Mouse (Mus musculus) ES-Bruce4 (cell line): ENCODE data around the gene Snrnp70. TPM values are rescaled to one million over a fixed set of nuclear protein-coding genes. Genes with fewer than 3 reads are reported as not detected.
A peak's percentile ranks its signal among the peaks of the same experiment; 100 is the strongest.

Source experiments
- H3K27ac ChIP-seq: 2 replicates; pipeline ENCODE4 v1.5.1; 2012; ENCODE audit warnings: low read length, inconsistent platforms; ENCODE audit not compliant: insufficient read depth
- H3K27me3 ChIP-seq: 2 replicates; pipeline ENCODE4 v1.6.1; 2012; ENCODE audit warnings: mild to moderate bottlenecking, low read length, inconsistent platforms; ENCODE audit not compliant: control insufficient read depth, poor library complexity, insufficient read depth, severe bottlenecking
- H3K36me3 ChIP-seq: 2 replicates; pipeline ENCODE4 v1.6.1; 2012; ENCODE audit warnings: inconsistent platforms, mild to moderate bottlenecking, low read length, moderate library complexity; ENCODE audit not compliant: control insufficient read depth, poor library complexity, insufficient read depth, severe bottlenecking
- H3K4me1 ChIP-seq: one replicate; pipeline ENCODE4 v1.8.1; 2011; ENCODE audit warnings: low read length; ENCODE audit not compliant: control insufficient read depth, insufficient read depth
- H3K4me3 ChIP-seq: 2 replicates; pipeline ENCODE4 v1.5.1; 2011; ENCODE audit warnings: low read depth, mild to moderate bottlenecking, low read length
- H3K9ac ChIP-seq: 2 replicates; pipeline ENCODE4 v1.6.1; 2012; ENCODE audit warnings: low read depth, mild to moderate bottlenecking, inconsistent platforms; ENCODE audit not compliant: poor library complexity, severe bottlenecking
- H3K9me3 ChIP-seq: replicated peaks from 2 replicates; pipeline ENCODE4 v1.6.1; 2012; ENCODE audit warnings: mild to moderate bottlenecking, low read length, inconsistent platforms; ENCODE audit not compliant: control insufficient read depth, poor library complexity, insufficient read depth, severe bottlenecking
- CTCF ChIP-seq: IDR thresholded peaks from one replicate; pipeline ENCODE4 v1.8.1; 2011; ENCODE audit warnings: low read depth, low read length
- EP300 ChIP-seq: IDR thresholded peaks from 2 replicates; pipeline ENCODE4 v1.6.1; 2011; ENCODE audit warnings: low read depth, low read length; ENCODE audit not compliant: insufficient read depth
- POLR2A ChIP-seq: IDR thresholded peaks from one replicate; pipeline ENCODE4 v1.8.1; 2011; ENCODE audit warnings: low read length; ENCODE audit not compliant: insufficient read depth
- polyA plus RNA-seq: library from polyadenylated mRNA; stranded (reverse); fragments of >200 nt; gene quantifications from 2 replicates; pipeline ENCODE4 v1.2.4, GENCODE M21; 2011; ENCODE audit warnings: low read depth; ENCODE audit not compliant: missing spikeins, insufficient read depth, insufficient read length

Gene Snrnp70
- polyA plus RNA-seq, 1 experiment: 686 TPM

- H3K27me3 ChIP-seq: no peaks in the 10 kb centered on the region
- peaks cover 10% of the 10 kb centered on the region for H3K4me1 ChIP-seq
- H3K4me3 ChIP-seq: peak within 1 kb of the TSS; percentile 58
- H3K36me3 ChIP-seq: no peaks in the 10 kb centered on the region
- no peak for TF ChIP-seq CTCF
- no peak for TF ChIP-seq EP300
- TF ChIP-seq POLR2A: no peak
- H3K9me3 ChIP-seq: no peaks in the 10 kb centered on the region
- H3K9ac ChIP-seq: peak within 1 kb of the TSS; percentile 87
- peak within 1 kb of the TSS; percentile 29 for H3K27ac ChIP-seq
Observed at GRCm38 (mm10) chr7:45413113-45413863, 17.7 kb upstream of the Snrnp70 start, which contains the start of gene Ntf5. Ntf5 (plus strand) TSS chr7:45413695.

GRCm38 (mm10) chr7:45412421-45412820, 16.9 kb upstream of the Snrnp70 start:
- Histone ChIP-seq H3K36me3 (no peaks in the 10 kb centered on the region), H3K27me3 (no peaks in the 10 kb centered on the region), H3K27ac (no peak overlapping the region), H3K4me3 (no peak overlapping the region), H3K9me3 (no peaks in the 10 kb centered on the region), H3K9ac (peak overlapping the region; percentile 87; the same call in 1 of the 2 replicates), H3K4me1 (peaks cover 6% of the 10 kb centered on the region)
- TF ChIP-seq EP300 (no peak), POLR2A (no peak)

GRCm38 (mm10) chr7:45409497-45410163, 14.1 kb upstream of the Snrnp70 start:
- peaks cover 2% of the 10 kb centered on the region for H3K4me1 ChIP-seq
- H3K9ac ChIP-seq: no peak overlapping the region
- H3K27me3 ChIP-seq: no peaks in the 10 kb centered on the region
- no peak for TF ChIP-seq CTCF
- TF ChIP-seq POLR2A: no peak
- no peak for TF ChIP-seq EP300
- no peak overlapping the region for H3K4me3 ChIP-seq
- H3K36me3 ChIP-seq: no peaks in the 10 kb centered on the region
- no peaks in the 10 kb centered on the region for H3K9me3 ChIP-seq
- H3K27ac ChIP-seq: no peak overlapping the region

- Histone ChIP-seq H3K4me3 (no peak overlapping the region), H3K4me1 (peaks cover 2% of the 10 kb centered on the region), H3K27ac (no peak overlapping the region), H3K9me3 (no peaks in the 10 kb centered on the region), H3K36me3 (no peaks in the 10 kb centered on the region), H3K27me3 (no peaks in the 10 kb centered on the region), H3K9ac (no peak overlapping the region)
- no peak for TF ChIP-seq EP300
- TF ChIP-seq POLR2A: no peak
- no peak for TF ChIP-seq CTCF
Observed at GRCm38 (mm10) chr7:45408949-45409348, 13.4 kb upstream of the Snrnp70 start.

- no peak overlapping the region for H3K27ac ChIP-seq
- H3K9me3 ChIP-seq: no peaks in the 10 kb centered on the region
- TF ChIP-seq POLR2A (no peak), CTCF (no peak), EP300 (no peak)
- no peaks in the 10 kb centered on the region for H3K36me3 ChIP-seq
- peaks cover 2% of the 10 kb centered on the region for H3K4me1 ChIP-seq
- H3K9ac ChIP-seq: no peak overlapping the region
- no peak overlapping the region for H3K4me3 ChIP-seq
- no peaks in the 10 kb centered on the region for H3K27me3 ChIP-seq
Observed at GRCm38 (mm10) chr7:45408351-45408750, 12.8 kb upstream of the Snrnp70 start.

- H3K36me3 ChIP-seq: no peaks in the 10 kb centered on the region
- H3K9me3 ChIP-seq: no peaks in the 10 kb centered on the region
- peaks cover 2% of the 10 kb centered on the region for H3K4me1 ChIP-seq
- no peak overlapping the region for H3K9ac ChIP-seq
- no peaks in the 10 kb centered on the region for H3K27me3 ChIP-seq
- no peak overlapping the region for H3K27ac ChIP-seq
- TF ChIP-seq POLR2A (no peak), CTCF (no peak), EP300 (no peak)
- H3K4me3 ChIP-seq: no peak overlapping the region
Observed at GRCm38 (mm10) chr7:45407836-45408235, 12.3 kb upstream of the Snrnp70 start.
